8 mouse cellular contexts compared by ENCODE assay signal in the genomic region with DNA sequence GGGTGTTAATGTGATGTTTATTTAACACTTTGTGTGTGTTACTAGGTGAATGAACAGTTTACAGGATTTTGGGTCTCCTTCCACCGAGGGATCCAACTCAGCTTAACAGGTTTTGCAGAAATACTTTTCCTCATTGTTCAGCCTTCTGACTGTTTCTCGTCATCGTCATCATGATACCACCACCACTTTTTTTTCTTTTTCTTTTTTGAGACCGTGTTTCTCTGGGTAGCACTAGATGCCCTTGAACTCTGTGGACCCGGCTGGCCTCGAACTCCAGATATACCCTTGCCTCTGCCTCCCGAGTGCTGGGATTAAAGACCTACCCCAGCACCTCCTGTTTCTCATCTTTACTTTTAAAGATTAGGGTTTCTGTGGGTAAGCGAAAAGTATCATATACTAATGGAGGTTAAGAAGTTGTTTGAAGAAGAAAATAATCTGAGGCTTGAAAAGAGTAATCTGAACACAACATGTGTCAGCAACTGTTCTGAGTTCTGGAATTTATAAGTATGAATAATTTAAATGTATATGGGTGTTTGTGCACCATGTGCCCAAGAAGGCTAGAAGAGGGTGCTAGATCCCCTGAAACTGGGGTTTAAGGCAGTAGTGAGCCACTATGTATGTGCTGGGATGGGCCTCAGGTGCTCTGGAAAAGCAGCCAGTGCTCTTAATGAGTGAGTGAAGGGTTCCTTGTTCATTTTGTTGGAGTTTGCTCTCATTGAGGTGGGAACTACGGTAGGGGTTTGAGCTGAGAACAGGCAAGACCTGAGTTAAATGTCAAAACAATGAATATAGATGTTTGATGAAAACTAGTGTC. TPM values are rescaled to one million over a fixed set of nuclear protein-coding genes. Genes with fewer than 3 reads are reported as not detected.
DNase-seq lines count a peak whose midpoint lies in the region; ATAC-seq and TF ChIP-seq lines count a peak whose summit lies in the region.

No protein-coding gene starts in this region.

- no peaks in the 10 kb centered on the region for H3K9me3 ChIP-seq in forebrain, embryonic 13.5 days (replicated peaks)
- no peaks in the 10 kb centered on the region for H3K9me3 ChIP-seq in liver, embryonic 13.5 days (replicated peaks)

- DNase-seq in gastrocnemius, adult 2 months = no peak
- no peak for DNase-seq in gastrocnemius, postnatal 14 days
- DNase-seq in A20 (ENCODE audit: low read depth, low spot score) = peak; percentile 74
- no peak for DNase-seq in liver, embryonic 13.5 days
- no peak for DNase-seq in retina, postnatal 1 day
- DNase-seq in cerebellum, adult 18-20 months = no peak
- no peak for DNase-seq in frontal cortex, postnatal 14 days (ENCODE audit: low spot score in 2 of 2)

- H3K27me3 ChIP-seq in forebrain, embryonic 13.5 days = no peaks in the 10 kb centered on the region
- no peaks in the 10 kb centered on the region for H3K27me3 ChIP-seq in liver, embryonic 13.5 days

- peaks cover 48% of the 10 kb centered on the region for H3K4me1 ChIP-seq in forebrain, embryonic 13.5 days
- H3K4me1 ChIP-seq in liver, embryonic 13.5 days (replicated peaks) = peaks cover 42% of the 10 kb centered on the region

- TF ChIP-seq CTCF in gastrocnemius, adult 2 months (IDR thresholded peaks at IDR 0.05) = no peak

- peak overlapping the region; percentile 85 for H3K9ac ChIP-seq in forebrain, embryonic 13.5 days
- peak overlapping the region; percentile 84 for H3K9ac ChIP-seq in liver, embryonic 13.5 days

- intact Hi-C loops in gastrocnemius, adult 2 months (cut with DNase I) = loop anchor here (5.0 kb wide), 2 partner anchors 50 to 1820 kb away; partner anchors contain the start of gene Hist1h4d
- intact Hi-C loops in gastrocnemius, postnatal 14 days (cut with DNase I; ENCODE audit: low total_unique reads) = no loop called here

- H3K36me3 ChIP-seq in forebrain, embryonic 13.5 days (ENCODE audit: poor library complexity, severe bottlenecking) = no peaks in the 10 kb centered on the region
- H3K36me3 ChIP-seq in liver, embryonic 13.5 days = no peaks in the 10 kb centered on the region

- 17% methylated on average over 9 of the region's 9 CpGs for WGBS in forebrain, embryonic 13.5 days
- 13% methylated on average over 9 of the region's 9 CpGs for WGBS in liver, embryonic 13.5 days (ENCODE audit: insufficient replicate concordance)

- H3K4me3 ChIP-seq in gastrocnemius, adult 2 months = peak overlapping the region; percentile 91
- peak overlapping the region; percentile 58 for H3K4me3 ChIP-seq in forebrain, embryonic 13.5 days
- peak overlapping the region; percentile 63 for H3K4me3 ChIP-seq in liver, embryonic 13.5 days (replicated peaks)

- H3K27ac ChIP-seq in gastrocnemius, adult 2 months = peak overlapping the region; percentile 95; the same call in 1 of the 2 replicates
- H3K27ac ChIP-seq in forebrain, embryonic 13.5 days = peak overlapping the region; percentile 98
- H3K27ac ChIP-seq in liver, embryonic 13.5 days = peak overlapping the region; percentile 98

- peak overlapping the region; percentile 61 for H3K4me2 ChIP-seq in forebrain, embryonic 13.5 days
- H3K4me2 ChIP-seq in liver, embryonic 13.5 days = peak overlapping the region; percentile 65

- no peak for ATAC-seq in forebrain, embryonic 13.5 days
- ATAC-seq in liver, embryonic 13.5 days (ENCODE audit: low read depth) = no peak

RNA-seq across cellular contexts. Expression of gene Hist1h2af, which starts 1.2 kb away (rescaled TPM):
- 1 to 10 TPM in 1 of 2 experiments, not detected in 1; 2.0 TPM for total RNA-seq in gastrocnemius, adult 2 months (2021)
- 10 to 100 TPM; 61.2 to 77.1 TPM for total RNA-seq in gastrocnemius, postnatal 14 days (2021)
- 9.5 and 10.0 TPM in 2 replicates for polyA plus RNA-seq in forebrain, embryonic 13.5 days (2015; fragmentation: Nextera tagmentation; extraction: Ambion mirVana)
- polyA plus RNA-seq in liver, embryonic 13.5 days (2015; fragmentation: Nextera tagmentation; extraction: Ambion mirVana) = 7.7 and 13.6 TPM in 2 replicates

RNA-seq across cellular contexts. Expression of gene Hist1h4h, which starts 1.6 kb away (rescaled TPM):
- 100 to 1,000 TPM; 131 to 139 TPM for total RNA-seq in gastrocnemius, adult 2 months (2021)
- 100 to 1,000 TPM; 281 to 294 TPM for total RNA-seq in gastrocnemius, postnatal 14 days (2021)
- polyA plus RNA-seq in forebrain, embryonic 13.5 days (2015; fragmentation: Nextera tagmentation; extraction: Ambion mirVana) = 5.2 and 6.4 TPM in 2 replicates
- 3.8 and 5.9 TPM in 2 replicates for polyA plus RNA-seq in liver, embryonic 13.5 days (2015; fragmentation: Nextera tagmentation; extraction: Ambion mirVana)

RNA-seq across cellular contexts. Expression of gene Hist1h3g, which starts 2.8 kb away (rescaled TPM):
- total RNA-seq in gastrocnemius, adult 2 months (2021) = not detected
- total RNA-seq in gastrocnemius, postnatal 14 days (2021) = 10 to 100 TPM; 19.9 to 21.2 TPM
- polyA plus RNA-seq in forebrain, embryonic 13.5 days (2015; fragmentation: Nextera tagmentation; extraction: Ambion mirVana) = 10.0 and 11.6 TPM in 2 replicates
- 10.3 and 17.1 TPM in 2 replicates for polyA plus RNA-seq in liver, embryonic 13.5 days (2015; fragmentation: Nextera tagmentation; extraction: Ambion mirVana)

RNA-seq across cellular contexts. Expression of gene Hist1h2bh, which starts 10.7 kb away (rescaled TPM):
- 1 to 10 TPM in 1 of 2 experiments, under 1 TPM in 1; 0.94 to 1.0 TPM for total RNA-seq in gastrocnemius, adult 2 months (2021)
- 1 to 10 TPM; 5.5 to 5.7 TPM for total RNA-seq in gastrocnemius, postnatal 14 days (2021)
- 0.76 and 0.97 TPM in 2 replicates for polyA plus RNA-seq in forebrain, embryonic 13.5 days (2015; fragmentation: Nextera tagmentation; extraction: Ambion mirVana)
- polyA plus RNA-seq in liver, embryonic 13.5 days (2015; fragmentation: Nextera tagmentation; extraction: Ambion mirVana) = 1.7 TPM in 2 replicates

RNA-seq across cellular contexts. Expression of gene Hist1h3f, which starts 11.4 kb away (rescaled TPM):
- 1 to 10 TPM; 2.9 to 4.0 TPM for total RNA-seq in gastrocnemius, adult 2 months (2021)
- total RNA-seq in gastrocnemius, postnatal 14 days (2021) = 10 to 100 TPM; 24.2 to 25.2 TPM
- polyA plus RNA-seq in forebrain, embryonic 13.5 days (2015; fragmentation: Nextera tagmentation; extraction: Ambion mirVana) = 1.2 and 1.3 TPM in 2 replicates
- polyA plus RNA-seq in liver, embryonic 13.5 days (2015; fragmentation: Nextera tagmentation; extraction: Ambion mirVana) = 1.1 and 2.1 TPM in 2 replicates

Comparison
In these comparisons a context has a peak if more than half of its experiments do, and no peak if none do; other contexts are left out.
1. RNA of gene Hist1h2af, which starts 1.2 kb away (total RNA-seq): 61.2 to 77.1 TPM in gastrocnemius, postnatal 14 days; 2.0 TPM in gastrocnemius, adult 2 months; every median in the first group is over 10 times any median in the second.
2. RNA of gene Hist1h3g, which starts 2.8 kb away (total RNA-seq): 19.9 to 21.2 TPM in gastrocnemius, postnatal 14 days; not detected in gastrocnemius, adult 2 months; every median in the first group is over 10 times any median in the second.
3. Peak in every context shown above with its lines, with median percentiles within 50 percentile points of each other: H3K27ac ChIP-seq and H3K4me3 ChIP-seq.